In genomic region chr1:86271707-86272106, GRCm38 (mm10) we compare ENCODE assay signal across 27 mouse cellular contexts. TPM values are rescaled to one million over a fixed set of nuclear protein-coding genes. Genes with fewer than 3 reads are reported as not detected.
DNase-seq lines count a peak whose midpoint lies in the region; ATAC-seq and TF ChIP-seq lines count a peak whose summit lies in the region.
"Had no signal": no experiment of that assay in that cellular context is flagged by ENCODE, and none has a peak within 500 bp of the region (broad histone marks: within the 10 kb centered on the region; RNA-seq: fewer than 3 reads in every experiment).

No protein-coding gene starts in this region.

- ATAC-seq in kidney, embryonic 14.5 days (ENCODE audit: low FRiP score, low TSS enrichment), result no peak
- ATAC-seq in intestine, postnatal 0 days, result peak; percentile 62
- ATAC-seq in hindbrain, embryonic 16.5 days, result no peak
- ATAC-seq: forebrain, embryonic 14.5 days; forebrain, postnatal 0 days; hindbrain, postnatal 0 days; Patski had no signal

- H3K4me2 ChIP-seq in kidney, embryonic 14.5 days (replicated peaks; ENCODE audit: low read depth, low read length), result no peak overlapping the region
- H3K4me2 ChIP-seq in intestine, postnatal 0 days (replicated peaks; ENCODE audit: low read depth), result no peak overlapping the region
- no peak overlapping the region for H3K4me2 ChIP-seq in hindbrain, embryonic 16.5 days (ENCODE audit: low read length)
- H3K4me2 ChIP-seq: embryonic facial prominence, embryonic 12.5 days; embryonic facial prominence, embryonic 15.5 days; heart, embryonic 11.5 days; hindbrain, embryonic 13.5 days had no signal

- WGBS in kidney, embryonic 14.5 days, result 88% methylated on average over 6 of the region's 6 CpGs
- 40% methylated on average over 6 of the region's 6 CpGs for WGBS in intestine, postnatal 0 days
- 91% methylated on average over 6 of the region's 6 CpGs for WGBS in hindbrain, embryonic 16.5 days

- H3K27ac ChIP-seq in kidney, embryonic 14.5 days (ENCODE audit: low read depth, low read length), result no peak overlapping the region
- H3K27ac ChIP-seq in intestine, postnatal 0 days (ENCODE audit: low read depth, low read length), result no peak overlapping the region; the same call in 1 of the 2 replicates
- H3K27ac ChIP-seq in hindbrain, embryonic 16.5 days (ENCODE audit: low read depth, low read length), result no peak overlapping the region
- H3K27ac ChIP-seq: embryonic facial prominence, embryonic 12.5 days; embryonic facial prominence, embryonic 15.5 days; gastrocnemius, adult 2 months; hindbrain, embryonic 10.5 days; hindbrain, embryonic 13.5 days; hindbrain, postnatal 0 days had no signal

- H3K9ac ChIP-seq in kidney, embryonic 14.5 days (ENCODE audit: low read depth, low read length), result no peak overlapping the region
- H3K9ac ChIP-seq in intestine, postnatal 0 days (ENCODE audit: low read depth, low read length), result no peak overlapping the region
- no peak overlapping the region for H3K9ac ChIP-seq in hindbrain, embryonic 16.5 days (ENCODE audit: low read depth, low read length)
- H3K9ac ChIP-seq: embryonic facial prominence, embryonic 12.5 days; embryonic facial prominence, embryonic 15.5 days; forebrain, postnatal 0 days; hindbrain, embryonic 13.5 days had no signal

- no peak for TF ChIP-seq CTCF in intestine, postnatal 0 days (IDR thresholded peaks at IDR 0.05; ENCODE audit: low read depth)

- H3K9me3 ChIP-seq in kidney, embryonic 14.5 days (ENCODE audit: control insufficient read depth, low read length), result no peaks in the 10 kb centered on the region
- H3K9me3 ChIP-seq in intestine, postnatal 0 days (ENCODE audit: control insufficient read depth), result no peaks in the 10 kb centered on the region
- no peaks in the 10 kb centered on the region for H3K9me3 ChIP-seq in hindbrain, embryonic 16.5 days (ENCODE audit: control insufficient read depth, low read length)
- H3K9me3 ChIP-seq: embryonic facial prominence, embryonic 12.5 days; embryonic facial prominence, embryonic 15.5 days; G1E; hindbrain, embryonic 10.5 days; hindbrain, embryonic 13.5 days had no signal

- no peaks in the 10 kb centered on the region for H3K27me3 ChIP-seq in kidney, embryonic 14.5 days (ENCODE audit: control insufficient read depth, insufficient read depth, low read length)
- no peaks in the 10 kb centered on the region for H3K27me3 ChIP-seq in intestine, postnatal 0 days (replicated peaks; ENCODE audit: control insufficient read depth, insufficient read depth, low read length)
- no peaks in the 10 kb centered on the region for H3K27me3 ChIP-seq in hindbrain, embryonic 16.5 days (replicated peaks; ENCODE audit: control insufficient read depth, insufficient read depth, low read length)
- H3K27me3 ChIP-seq: CH12.LX; embryonic facial prominence, embryonic 12.5 days; embryonic facial prominence, embryonic 15.5 days; hindbrain, embryonic 13.5 days; Patski had no signal

- no peak overlapping the region for H3K4me3 ChIP-seq in kidney, embryonic 14.5 days (ENCODE audit: low read length)
- H3K4me3 ChIP-seq in intestine, postnatal 0 days (ENCODE audit: low read depth, low read length), result no peak overlapping the region
- no peak overlapping the region for H3K4me3 ChIP-seq in hindbrain, embryonic 16.5 days (ENCODE audit: low read length)
- H3K4me3 ChIP-seq: embryonic facial prominence, embryonic 12.5 days; embryonic facial prominence, embryonic 15.5 days; gastrocnemius, adult 2 months; hindbrain, embryonic 10.5 days; hindbrain, embryonic 13.5 days had no signal

- no peaks in the 10 kb centered on the region for H3K36me3 ChIP-seq in kidney, embryonic 14.5 days (ENCODE audit: control insufficient read depth, insufficient read depth, low read length)
- no peaks in the 10 kb centered on the region for H3K36me3 ChIP-seq in intestine, postnatal 0 days (ENCODE audit: control insufficient read depth, insufficient read depth)
- H3K36me3 ChIP-seq in hindbrain, embryonic 16.5 days (ENCODE audit: control insufficient read depth, insufficient read depth, low read length), result no peaks in the 10 kb centered on the region
- H3K36me3 ChIP-seq: embryonic facial prominence, embryonic 12.5 days; embryonic facial prominence, embryonic 15.5 days; G1E; hindbrain, embryonic 10.5 days; hindbrain, embryonic 13.5 days had no signal

- H3K4me1 ChIP-seq in kidney, embryonic 14.5 days (ENCODE audit: control insufficient read depth, insufficient read depth, low read length), result no peaks in the 10 kb centered on the region
- 0 out of 2 replicates have a peak, but pooled peaks cover 11% of the 10 kb centered on the region for H3K4me1 ChIP-seq in intestine, postnatal 0 days (replicated peaks; ENCODE audit: control insufficient read depth, insufficient read depth, low read length)
- no peaks in the 10 kb centered on the region for H3K4me1 ChIP-seq in hindbrain, embryonic 16.5 days (ENCODE audit: control insufficient read depth, insufficient read depth, low read depth, low read length)
- H3K4me1 ChIP-seq: embryonic facial prominence, embryonic 12.5 days; embryonic facial prominence, embryonic 15.5 days; hindbrain, embryonic 10.5 days; hindbrain, embryonic 13.5 days had no signal

- DNase-seq in kidney, postnatal 36 days, result peak; percentile 19 to 28
- DNase-seq in yolk sac, embryonic 10.5 days (ENCODE audit: low spot score), result peak; percentile 47
- no peak for DNase-seq in right cerebral cortex, postnatal 25 days
- DNase-seq: adrenal gland, postnatal 10 days; adrenal gland, postnatal 36 days; B cell, adult 2 months; cerebellum, adult 11 months; cerebellum, adult 2 months; cerebellum, adult 9-11 months; cerebellum, postnatal 25 days; forebrain, postnatal 0 days; gastrocnemius, adult 2 months; gastrocnemius, postnatal 14 days; heart, adult 11 months had no signal

RNA-seq across cellular contexts. Expression of gene B3gnt7, which starts 30.9 kb away (rescaled TPM):
- polyA plus RNA-seq in kidney, embryonic 14.5 days (2014; fragmentation: Nextera tagmentation; extraction: Ambion mirVana), result 5.3 and 8.1 TPM in 2 replicates
- polyA plus RNA-seq in intestine, postnatal 0 days (2015; fragmentation: Nextera tagmentation; extraction: Ambion mirVana), result 3.2 and 3.4 TPM in 2 replicates
- 9.9 and 10.6 TPM in 2 replicates for polyA plus RNA-seq in hindbrain, embryonic 16.5 days (2015; fragmentation: Nextera tagmentation; extraction: Ambion mirVana)
- polyA plus RNA-seq: G1E had no signal
